Mouse (Mus musculus) midbrain, embryonic 12.5 days (tissue): ENCODE results near the gene Jhy. TPM values are rescaled to one million over a fixed set of nuclear protein-coding genes. Genes with fewer than 3 reads are reported as not detected.

Experiments
- ATAC-seq: fragments of 200-750 bp; cut with Nextera tagmentation; 2 replicates; pipeline ENCODE4 v1.8.0; 2017; ENCODE audit warnings: low read depth, moderate TSS enrichment, moderate library complexity; ENCODE audit not compliant: low FRiP score
- H3K27ac ChIP-seq: fragments of 300-500 bp; sonication (generic); replicated peaks from 2 replicates; pipeline ENCODE4 v1.5.1; 2016; ENCODE audit warnings: mild to moderate bottlenecking
- H3K27me3 ChIP-seq: fragments of 300-500 bp; sonication (generic); 2 replicates; pipeline ENCODE4 v1.6.1; 2016; ENCODE audit warnings: mild to moderate bottlenecking
- H3K36me3 ChIP-seq: fragments of 300-500 bp; sonication (generic); 2 replicates; pipeline ENCODE4 v1.6.1; 2016
- H3K4me1 ChIP-seq: fragments of 300-500 bp; sonication (generic); 2 replicates; pipeline ENCODE4 v1.6.1; 2016
- H3K4me2 ChIP-seq: fragments of 300-500 bp; sonication (generic); replicated peaks from 2 replicates; pipeline ENCODE4 v1.6.1; 2016; ENCODE audit warnings: mild to moderate bottlenecking, moderate library complexity
- H3K4me3 ChIP-seq: fragments of 300-500 bp; sonication (generic); 2 replicates; pipeline ENCODE4 v1.5.1; 2016; ENCODE audit warnings: mild to moderate bottlenecking
- H3K9ac ChIP-seq: fragments of 300-500 bp; sonication (generic); replicated peaks from 2 replicates; pipeline ENCODE4 v1.6.1; 2016; ENCODE audit warnings: mild to moderate bottlenecking, moderate library complexity
- H3K9me3 ChIP-seq: fragments of 300-500 bp; sonication (generic); 2 replicates; pipeline ENCODE4 v1.6.1; 2016; ENCODE audit warnings: mild to moderate bottlenecking
- WGBS: fragments of 180-500 bp; shearing (Covaris S2); methylation state at CpG from one replicate; pipeline ENCODE4 v1.1.7; 2016; 5-methylcytosine and 5-hydroxymethylcytosine counted together
- polyA plus RNA-seq: library from polyadenylated mRNA; unstranded; fragments of >200 nt; fragmentation: Nextera tagmentation; extraction: Ambion mirVana; gene quantifications from 2 replicates; pipeline ENCODE4 v1.2.1, GENCODE M21; 2016

The Jhy gene
- polyA plus RNA-seq, 1 experiment from 2014 or later, result 2.7 TPM

DNA sequence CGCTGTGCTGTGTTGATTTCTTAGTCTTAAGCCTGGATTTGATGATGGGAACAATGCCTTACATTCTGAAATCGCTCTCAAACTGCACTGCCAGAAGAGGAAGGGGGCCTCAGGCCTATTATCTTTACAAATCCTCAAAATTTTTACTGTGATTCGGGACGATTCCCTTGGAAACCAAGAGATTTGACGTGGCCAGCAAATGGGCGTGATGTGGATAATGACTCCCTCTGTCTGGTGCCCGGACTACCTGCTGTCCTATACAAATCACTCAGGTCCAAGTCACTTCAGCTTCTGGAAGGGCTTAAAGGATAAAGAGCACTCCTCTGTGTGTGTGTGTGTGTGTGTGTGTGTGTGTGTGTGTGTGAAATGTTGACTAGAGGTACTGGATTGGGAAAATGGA, 55.0 kb downstream of the Jhy start:
- Histone ChIP-seq H3K4me2 (peak overlapping the region; percentile 27), H3K9ac (no peak overlapping the region), H3K36me3 (no peaks in the 10 kb centered on the region), H3K4me1 (peaks cover 25% of the 10 kb centered on the region), H3K9me3 (no peaks in the 10 kb centered on the region), H3K27ac (no peak overlapping the region), H3K4me3 (no peak overlapping the region), H3K27me3 (peaks cover 57% of the 10 kb centered on the region)
- 8% methylated on average over 7 of the region's 7 CpGs for WGBS
- no peak; the same call in 1 of the 2 replicates for ATAC-seq

DNA sequence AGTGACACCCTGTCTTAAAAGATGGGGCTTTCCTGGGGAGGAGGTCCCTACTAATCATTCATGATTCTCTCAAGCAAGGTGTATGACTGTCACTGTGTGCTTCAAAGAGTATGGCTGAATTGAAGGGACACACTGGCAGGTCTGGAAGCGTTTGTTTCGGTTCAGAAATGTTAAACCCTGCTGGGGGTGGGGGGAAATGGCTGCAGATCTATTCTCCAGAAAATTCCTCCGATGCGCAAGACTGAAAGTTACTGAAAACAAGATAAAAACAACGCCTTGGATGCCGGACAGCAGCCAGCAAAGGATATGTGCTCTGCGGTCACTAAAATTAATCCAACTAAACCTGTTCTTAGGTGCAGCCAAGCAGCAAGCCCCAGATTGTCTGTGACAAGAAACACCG, 55.5 kb downstream of the Jhy start:
- Histone ChIP-seq H3K27ac (no peak overlapping the region), H3K36me3 (no peaks in the 10 kb centered on the region), H3K4me2 (peak overlapping the region; percentile 27), H3K4me3 (no peak overlapping the region), H3K4me1 (peaks cover 25% of the 10 kb centered on the region), H3K9me3 (no peaks in the 10 kb centered on the region), H3K27me3 (peaks cover 52% of the 10 kb centered on the region), H3K9ac (no peak overlapping the region)
- ATAC-seq, result no peak
- 15% methylated on average over 8 of the region's 8 CpGs for WGBS

GRCm38 (mm10) chr9:40907413-40907812, 56.5 kb downstream of the Jhy start:
- 7% methylated on average over 8 of the region's 8 CpGs for WGBS
- Histone ChIP-seq H3K36me3 (no peaks in the 10 kb centered on the region), H3K9ac (no peak overlapping the region), H3K4me3 (no peak overlapping the region), H3K4me2 (0 out of 2 replicates have a peak overlapping the region, but pooled peaks have one; percentile 20), H3K4me1 (peaks cover 25% of the 10 kb centered on the region), H3K27me3 (peaks cover 50% of the 10 kb centered on the region), H3K27ac (no peak overlapping the region), H3K9me3 (no peaks in the 10 kb centered on the region)
- no peak for ATAC-seq

DNA sequence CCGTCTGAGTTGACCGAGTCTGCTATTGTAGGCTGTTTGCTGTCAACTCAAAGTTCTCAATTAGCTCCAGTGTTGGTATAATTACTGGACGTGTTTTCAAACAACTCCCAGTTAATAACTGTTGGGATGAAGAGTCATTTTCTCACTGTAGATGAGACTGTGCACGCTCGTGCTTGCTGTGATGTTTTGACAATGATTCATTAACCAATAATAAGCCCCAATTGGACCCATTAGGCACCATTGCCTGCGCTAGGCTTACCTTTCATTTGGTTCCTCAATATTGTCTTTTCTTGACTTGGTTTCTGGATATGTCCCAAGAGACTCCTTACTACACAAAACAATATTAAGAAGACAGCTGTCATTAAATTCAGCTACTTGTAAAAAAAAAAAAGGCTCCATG, 71.5 kb downstream of the Jhy start:
- no peak overlapping the region for H3K9ac ChIP-seq
- H3K36me3 ChIP-seq, result no peaks in the 10 kb centered on the region
- no peak overlapping the region for H3K4me2 ChIP-seq
- ATAC-seq, result no peak
- peaks cover 54% of the 10 kb centered on the region for H3K27me3 ChIP-seq
- WGBS, result 83% methylated on average over 6 of the region's 6 CpGs
- no peaks in the 10 kb centered on the region for H3K4me1 ChIP-seq
- H3K27ac ChIP-seq, result no peak overlapping the region
- no peaks in the 10 kb centered on the region for H3K9me3 ChIP-seq
- H3K4me3 ChIP-seq, result no peak overlapping the region

DNA sequence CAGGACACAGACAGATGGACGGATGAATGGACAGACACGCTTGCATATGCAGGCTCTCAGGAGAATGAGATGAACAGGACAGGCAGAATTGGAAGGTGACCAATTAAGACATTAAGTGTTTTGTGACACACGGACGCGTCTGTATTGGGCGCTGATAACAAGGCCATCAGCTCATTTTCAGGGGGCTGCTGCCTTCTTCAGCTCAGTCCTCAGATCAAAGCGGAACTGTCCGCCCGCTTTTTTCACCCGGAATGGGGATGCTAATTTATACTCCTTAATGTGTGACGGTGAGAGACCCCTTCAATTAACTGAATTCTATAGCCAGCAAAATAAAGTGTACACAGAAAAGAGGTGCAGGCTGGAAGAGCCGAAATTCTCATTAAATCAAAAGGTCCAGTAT, 74.5 kb downstream of the Jhy start:
- no peak for ATAC-seq
- 19% methylated on average over 12 of the region's 12 CpGs for WGBS
- no peaks in the 10 kb centered on the region for H3K36me3 ChIP-seq
- no peak overlapping the region for H3K4me3 ChIP-seq
- H3K9me3 ChIP-seq, result no peaks in the 10 kb centered on the region
- no peak overlapping the region for H3K27ac ChIP-seq
- H3K9ac ChIP-seq, result no peak overlapping the region
- no peak overlapping the region for H3K4me2 ChIP-seq
- peaks cover 68% of the 10 kb centered on the region for H3K27me3 ChIP-seq
- H3K4me1 ChIP-seq, result peaks cover 9% of the 10 kb centered on the region; the same call in 1 of the 2 replicates

DNA sequence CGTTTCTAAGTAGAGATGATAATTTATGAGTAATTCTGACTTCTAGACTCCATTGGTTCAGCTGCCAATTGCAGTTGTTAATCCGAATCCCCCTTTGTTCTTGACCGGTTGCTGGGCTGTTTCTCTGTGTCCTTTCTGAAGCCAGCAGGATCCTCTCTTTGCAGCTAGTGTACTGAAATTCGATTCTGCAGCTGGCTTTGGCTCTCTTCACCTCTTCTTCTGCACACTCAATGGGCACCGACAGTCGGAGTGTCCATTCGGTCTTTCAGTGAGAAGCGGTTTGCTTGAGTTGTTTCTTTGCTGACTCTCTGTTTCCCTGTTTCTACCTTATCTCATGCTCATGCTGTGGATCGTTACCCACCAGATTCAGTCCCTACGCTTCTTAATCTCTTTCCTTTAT, 78.2 kb downstream of the Jhy start:
- H3K9me3 ChIP-seq, result no peaks in the 10 kb centered on the region
- WGBS, result 18% methylated on average over 10 of the region's 10 CpGs
- H3K4me1 ChIP-seq, result peaks cover 9% of the 10 kb centered on the region; the same call in 1 of the 2 replicates
- H3K27me3 ChIP-seq, result peaks cover 83% of the 10 kb centered on the region
- H3K36me3 ChIP-seq, result no peaks in the 10 kb centered on the region
- peak overlapping the region; percentile 37 for H3K4me2 ChIP-seq
- no peak overlapping the region for H3K27ac ChIP-seq
- peak overlapping the region; percentile 12; the same call in 1 of the 2 replicates for H3K4me3 ChIP-seq
- H3K9ac ChIP-seq, result no peak overlapping the region
- ATAC-seq, result no peak

GRCm38 (mm10) chr9:40878998-40879397, 84.9 kb downstream of the Jhy start:
- no peak overlapping the region for H3K4me3 ChIP-seq
- H3K27ac ChIP-seq, result no peak overlapping the region
- H3K27me3 ChIP-seq, result peaks cover 95% of the 10 kb centered on the region
- H3K9me3 ChIP-seq, result no peaks in the 10 kb centered on the region
- no peaks in the 10 kb centered on the region for H3K36me3 ChIP-seq
- peaks cover 17% of the 10 kb centered on the region for H3K4me1 ChIP-seq
- H3K9ac ChIP-seq, result no peak overlapping the region
- no peak for ATAC-seq
- no peak overlapping the region for H3K4me2 ChIP-seq
- under 1% methylated on average over 14 of the region's 14 CpGs for whole genome bisulfite sequencing

- Histone ChIP-seq H3K4me3 (no peak overlapping the region), H3K4me2 (peak overlapping the region; percentile 36; the same call in 1 of the 2 replicates)
- under 1% methylated on average over 32 of the region's 32 CpGs for WGBS
These were observed 85.5 kb downstream of the Jhy start for GRCm38 (mm10) chr9:40878291-40878945.

GRCm38 (mm10) chr9:40877881-40878235, 86.1 kb downstream of the Jhy start:
- Histone ChIP-seq H3K27ac (no peak overlapping the region), H3K9me3 (no peaks in the 10 kb centered on the region), H3K4me1 (peaks cover 23% of the 10 kb centered on the region), H3K4me3 (peak overlapping the region; percentile 28), H3K36me3 (no peaks in the 10 kb centered on the region), H3K27me3 (peaks cover 96% of the 10 kb centered on the region), H3K9ac (0 out of 2 replicates have a peak overlapping the region, but pooled peaks have one; percentile 4), H3K4me2 (peak overlapping the region; percentile 36)
- peak; percentile 52; the same call in 1 of the 2 replicates for ATAC-seq
- 1% methylated on average over 26 of the region's 29 CpGs for WGBS

More at GRCm38 (mm10) chr9:40878291-40878945, 85.5 kb downstream of the Jhy start:
- peaks cover 97% of the 10 kb centered on the region for H3K27me3 ChIP-seq
- H3K9me3 ChIP-seq, result no peaks in the 10 kb centered on the region
- no peak for ATAC-seq
- no peak overlapping the region for H3K27ac ChIP-seq
- peaks cover 23% of the 10 kb centered on the region for H3K4me1 ChIP-seq
- no peak overlapping the region for H3K9ac ChIP-seq
- no peaks in the 10 kb centered on the region for H3K36me3 ChIP-seq

DNA sequence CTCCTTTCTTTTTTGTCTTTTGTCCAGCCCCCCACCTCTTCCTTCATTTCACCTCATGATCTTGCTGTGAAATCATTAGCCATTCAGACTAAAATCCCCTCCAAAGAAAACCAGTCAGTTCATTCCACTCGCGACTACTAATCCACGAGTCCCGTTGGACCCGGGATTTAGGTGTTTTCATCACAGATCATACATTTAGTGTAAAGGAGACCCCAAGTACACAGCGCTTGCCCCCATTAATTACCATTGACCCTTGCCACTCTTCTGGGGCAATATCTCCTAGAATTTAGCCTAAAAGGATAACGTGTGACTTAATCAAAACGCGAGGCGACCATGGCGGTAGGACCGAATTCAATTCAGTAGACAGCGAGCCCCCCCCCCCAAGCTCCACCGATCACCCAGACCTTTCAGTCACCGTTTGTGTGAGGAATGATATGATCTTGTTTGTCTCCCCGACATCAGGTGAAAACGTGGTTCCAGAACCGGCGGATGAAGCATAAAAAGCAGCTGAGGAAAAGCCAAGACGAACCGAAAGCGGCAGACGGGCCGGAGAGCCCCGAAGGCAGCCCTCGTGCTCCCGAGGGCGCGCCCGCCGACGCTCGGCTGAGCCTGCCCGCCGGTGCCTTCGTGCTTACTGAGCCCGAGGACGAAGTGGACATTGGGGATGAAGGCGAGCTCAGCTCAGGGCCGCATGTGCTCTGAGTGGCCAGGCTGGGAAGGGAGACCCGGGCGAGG, 86.6 kb downstream of the Jhy start:
- Histone ChIP-seq H3K9ac (0 out of 2 replicates have a peak overlapping the region, but pooled peaks have one; percentile 4), H3K36me3 (no peaks in the 10 kb centered on the region), H3K9me3 (no peaks in the 10 kb centered on the region), H3K27ac (no peak overlapping the region), H3K4me2 (peak overlapping the region; percentile 36), H3K4me3 (peak overlapping the region; percentile 28), H3K27me3 (peaks cover 96% of the 10 kb centered on the region), H3K4me1 (peaks cover 23% of the 10 kb centered on the region)
- no peak for ATAC-seq
- WGBS, result under 1% methylated on average over 42 of the region's 42 CpGs

GRCm38 (mm10) chr9:40876693-40877092, 87.2 kb downstream of the Jhy start:
- ATAC-seq, result no peak
- WGBS, result 4% methylated on average over 5 of the region's 5 CpGs

GRCm38 (mm10) chr9:40876164-40876563, 87.8 kb downstream of the Jhy start:
- ATAC-seq, result no peak
- H3K36me3 ChIP-seq, result no peaks in the 10 kb centered on the region
- H3K4me3 ChIP-seq, result 0 out of 2 replicates have a peak overlapping the region, but pooled peaks have one; percentile 5
- peaks cover 32% of the 10 kb centered on the region for H3K4me1 ChIP-seq
- no peak overlapping the region for H3K4me2 ChIP-seq
- under 1% methylated on average over 29 of the region's 29 CpGs for WGBS
- no peak overlapping the region for H3K9ac ChIP-seq
- H3K27ac ChIP-seq, result no peak overlapping the region
- H3K27me3 ChIP-seq, result peaks cover 98% of the 10 kb centered on the region
- no peaks in the 10 kb centered on the region for H3K9me3 ChIP-seq

More at GRCm38 (mm10) chr9:40876693-40877092, 87.2 kb downstream of the Jhy start:
- Histone ChIP-seq H3K9ac (no peak overlapping the region), H3K4me2 (no peak overlapping the region), H3K27me3 (peaks cover 98% of the 10 kb centered on the region), H3K27ac (no peak overlapping the region), H3K4me3 (no peak overlapping the region), H3K36me3 (no peaks in the 10 kb centered on the region), H3K4me1 (peaks cover 28% of the 10 kb centered on the region), H3K9me3 (no peaks in the 10 kb centered on the region)
